Mouse (Mus musculus): ENCODE measurements around the gene Utp4.
A peak's percentile ranks its signal among the peaks of the same experiment; 100 is the strongest.
"Not testable (repeated sequence)": the region's sequence is repeated elsewhere in the genome, so short reads cannot be mapped to it uniquely, and the experiment has no call there.

Utp4 gene

GRCm38 (mm10) chr8:106893481-106894156 is at the start of gene Utp4:
TSS of gene Utp4 (plus strand) at chr8:106893636.
- DNase-seq (ENCODE audit: low read depth, low spot score): peak; percentile 84

DNA sequence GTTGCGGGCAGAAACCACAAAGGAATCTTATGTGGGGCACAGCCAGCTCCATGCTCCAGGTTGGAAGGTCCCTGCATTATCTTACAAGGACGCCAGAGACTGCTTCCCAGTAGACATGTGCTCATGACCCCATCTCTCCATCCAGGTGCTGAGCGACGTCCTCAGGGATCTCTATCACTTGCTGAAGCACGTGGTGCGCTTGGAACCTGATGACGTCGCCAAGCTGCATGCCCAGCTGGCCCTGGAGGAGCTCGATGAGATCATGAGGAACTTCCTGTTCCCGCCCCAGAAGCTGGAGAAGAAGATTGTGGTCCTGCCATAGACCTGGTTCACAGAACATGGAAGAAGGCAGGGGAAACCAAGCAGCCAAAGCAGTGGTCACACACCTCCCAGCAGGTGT is 43.4 kb upstream of the Utp4 start:
- DNase-seq (ENCODE audit: low read depth, low spot score): no peak

- no peak for DNase-seq (ENCODE audit: low read depth, low spot score)
Observed at GRCm38 (mm10) chr8:106854534-106855241, 38.7 kb upstream of the Utp4 start.

- DNase-seq (ENCODE audit: low read depth, low spot score): no peak
Observed at GRCm38 (mm10) chr8:106855242-106855562, 38.2 kb upstream of the Utp4 start.

- DNase-seq (ENCODE audit: low read depth, low spot score): peak; percentile 34
Observed at GRCm38 (mm10) chr8:106862845-106863244, 30.6 kb upstream of the Utp4 start.

- no peak for DNase-seq (ENCODE audit: low read depth, low spot score)
Observed at GRCm38 (mm10) chr8:106865354-106865753, 28.1 kb upstream of the Utp4 start.

- peak; percentile 68 for DNase-seq (ENCODE audit: low read depth, low spot score)
Observed at GRCm38 (mm10) chr8:106870051-106870450, 23.4 kb upstream of the Utp4 start, which contains the start of gene Has3. TSS of gene Has3 (plus strand) at chr8:106870242.

DNA sequence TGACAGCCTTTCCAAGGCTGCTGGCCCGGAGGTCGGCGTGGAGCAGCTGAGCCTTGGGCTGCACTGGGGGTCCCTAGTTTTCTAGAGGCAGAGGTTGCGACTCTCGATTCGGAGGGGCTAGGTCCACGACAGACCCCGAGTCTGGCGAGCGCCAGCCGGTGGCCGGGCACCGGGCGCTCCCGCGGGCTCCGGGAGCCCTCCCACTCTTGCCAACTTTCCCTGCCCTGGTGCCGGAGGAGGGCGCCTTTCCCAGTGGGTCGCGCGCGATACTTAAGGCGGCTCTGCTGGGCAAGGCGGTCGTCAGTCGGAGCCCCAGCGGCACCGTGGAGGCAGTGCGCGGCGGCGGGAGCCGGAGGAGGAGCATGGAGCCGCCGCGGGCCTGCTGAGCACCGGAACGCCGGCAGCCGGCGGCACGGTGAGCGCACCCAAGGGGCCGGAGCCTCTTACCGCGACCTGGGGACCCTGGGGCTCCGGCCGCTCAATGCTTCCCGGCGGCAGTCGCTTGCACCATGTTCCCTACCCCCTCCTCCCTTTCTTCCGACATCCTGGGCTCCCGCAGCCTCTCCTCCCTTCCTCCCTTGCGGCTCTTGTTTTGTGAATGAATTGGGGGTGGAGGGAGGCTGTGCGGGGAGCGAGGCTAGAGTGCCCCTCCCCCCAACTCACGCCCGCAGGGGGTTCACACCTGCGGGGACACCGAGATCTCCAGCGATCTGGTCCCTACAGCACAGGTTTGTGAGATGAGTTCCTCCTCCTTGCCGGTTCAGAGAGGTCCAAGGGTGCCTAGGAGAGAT is 22.7 kb upstream of the Utp4 start:
- peak; percentile 88 for DNase-seq (ENCODE audit: low read depth, low spot score)

DNA sequence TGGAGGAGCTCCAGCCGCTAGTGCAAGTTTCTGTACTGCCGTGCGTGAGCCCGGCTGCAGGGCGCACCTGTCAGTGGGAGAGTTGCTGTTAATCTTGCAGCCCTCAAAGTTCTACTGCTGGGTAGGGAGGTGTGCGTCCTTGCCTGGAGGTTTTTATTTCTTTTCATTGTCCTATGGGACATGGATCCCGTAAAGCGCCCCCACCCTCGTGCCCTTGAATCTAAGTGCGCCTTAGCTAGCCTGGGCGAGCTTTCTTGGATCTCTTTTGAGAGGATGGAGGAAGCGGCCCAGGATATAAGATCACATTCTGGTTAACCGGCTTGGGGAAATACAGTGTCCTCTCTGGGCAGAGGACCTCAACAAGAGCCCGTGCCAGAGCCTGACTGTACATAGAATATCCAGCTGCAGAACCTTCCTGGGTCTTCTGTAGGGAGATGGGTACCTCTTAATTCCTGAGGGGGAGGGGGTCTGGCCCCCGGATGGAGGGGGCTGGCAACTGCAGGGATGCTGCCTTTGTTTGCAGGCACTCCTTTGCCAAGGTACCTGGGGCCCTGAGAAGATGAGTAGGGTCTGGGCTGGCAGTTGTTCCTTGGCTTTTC is 22.0 kb upstream of the Utp4 start:
- DNase-seq (ENCODE audit: low read depth, low spot score): no peak

- peak; percentile 70 for DNase-seq (ENCODE audit: low read depth, low spot score)
Observed at GRCm38 (mm10) chr8:106871931-106872371, 21.5 kb upstream of the Utp4 start.

- peak; percentile 92 for DNase-seq (ENCODE audit: low read depth, low spot score)
Observed at GRCm38 (mm10) chr8:106872454-106873034, 20.9 kb upstream of the Utp4 start.

- DNase-seq (ENCODE audit: low read depth, low spot score): no peak
Observed at GRCm38 (mm10) chr8:106880121-106880707, 13.2 kb upstream of the Utp4 start.

DNA sequence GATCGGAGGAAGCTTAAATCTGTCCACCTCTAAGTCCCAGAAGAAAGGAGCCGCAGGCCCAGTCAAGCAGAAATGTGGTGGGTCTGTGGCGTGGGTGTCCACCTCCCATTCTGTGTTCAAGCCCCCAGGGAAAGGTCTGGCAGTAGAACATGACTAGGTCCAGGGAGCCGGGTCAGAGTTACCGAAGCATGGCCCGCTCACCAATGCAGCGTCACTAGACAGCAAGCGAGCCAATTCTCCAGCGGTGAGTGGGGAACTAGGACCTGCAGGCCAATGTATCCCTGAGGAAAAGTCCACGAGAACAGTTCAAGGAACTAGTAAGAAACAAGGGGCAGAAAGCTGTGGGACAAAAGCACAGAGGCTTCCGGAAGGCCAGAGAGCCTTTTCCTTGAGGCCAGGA is 9.3 kb upstream of the Utp4 start:
- not testable (repeated sequence) for DNase-seq (ENCODE audit: low read depth, low spot score)

- not testable (repeated sequence) for DNase-seq (ENCODE audit: low read depth, low spot score)
Observed at GRCm38 (mm10) chr8:106884826-106885400, 8.5 kb upstream of the Utp4 start.

GRCm38 (mm10) chr8:106887336-106888189 is 5.9 kb upstream of the Utp4 start:
- peak; percentile 86 for DNase-seq (ENCODE audit: low read depth, low spot score)

DNA sequence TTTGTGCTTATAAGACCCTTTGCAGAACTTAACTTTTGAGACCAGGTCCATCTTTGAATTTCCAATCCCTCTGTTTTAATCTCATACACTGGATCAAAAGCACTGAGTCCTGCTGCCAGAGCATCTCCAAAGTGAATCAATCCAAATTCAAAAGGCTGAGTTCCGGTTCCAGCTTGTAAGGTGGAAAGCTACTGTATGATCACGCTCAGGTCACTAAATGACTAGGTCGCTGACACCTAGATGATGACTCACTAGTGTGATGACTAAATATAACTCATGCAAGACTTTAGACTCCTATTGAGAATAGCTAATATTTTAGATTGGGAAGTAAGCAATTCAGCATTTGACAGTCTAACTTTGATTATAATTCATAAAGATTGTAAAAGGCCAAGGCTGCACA is 4.6 kb upstream of the Utp4 start:
- DNase-seq (ENCODE audit: low read depth, low spot score): no peak

- DNase-seq (ENCODE audit: low read depth, low spot score): peak; percentile 79
Observed at GRCm38 (mm10) chr8:106892210-106892805, 1.1 kb upstream of the Utp4 start.

GRCm38 (mm10) chr8:106892806-106893451 is 507 bp upstream of the Utp4 start:
- peak; percentile 70 for DNase-seq (ENCODE audit: low read depth, low spot score)

DNA sequence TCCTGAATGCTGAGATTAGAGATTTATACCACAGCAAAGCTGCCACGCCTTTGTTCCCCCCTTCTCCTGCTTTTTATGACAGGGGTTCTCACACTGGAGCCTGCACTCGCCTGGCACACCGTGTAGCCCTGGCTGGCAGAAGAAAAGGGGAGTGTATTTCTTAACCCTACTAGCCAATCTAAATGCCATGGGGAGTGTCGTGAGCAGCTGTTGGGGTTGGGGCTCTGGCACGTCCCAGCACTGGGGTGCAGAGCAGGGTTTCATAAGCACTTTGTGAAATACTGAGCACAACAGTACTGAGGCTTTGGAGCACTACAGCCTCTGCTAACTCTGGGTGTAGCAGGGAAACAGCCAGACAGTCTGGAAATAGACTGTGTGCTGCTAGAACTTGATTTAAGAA is 6.0 kb downstream of the Utp4 start:
- no peak for DNase-seq (ENCODE audit: low read depth, low spot score)

All from R1 (cell line).